Mouse (Mus musculus) cerebellum, adult 8-10 months (tissue): ENCODE data around the gene Mettl7a2.
"Not testable (repeated sequence)": the region's sequence is repeated elsewhere in the genome, so short reads cannot be mapped to it uniquely, and the experiment has no call there.

Experiments
- DNase-seq: peaks from one replicate; pipeline ENCODE4 v3.0.0; 2022

The Mettl7a2 gene

DNA sequence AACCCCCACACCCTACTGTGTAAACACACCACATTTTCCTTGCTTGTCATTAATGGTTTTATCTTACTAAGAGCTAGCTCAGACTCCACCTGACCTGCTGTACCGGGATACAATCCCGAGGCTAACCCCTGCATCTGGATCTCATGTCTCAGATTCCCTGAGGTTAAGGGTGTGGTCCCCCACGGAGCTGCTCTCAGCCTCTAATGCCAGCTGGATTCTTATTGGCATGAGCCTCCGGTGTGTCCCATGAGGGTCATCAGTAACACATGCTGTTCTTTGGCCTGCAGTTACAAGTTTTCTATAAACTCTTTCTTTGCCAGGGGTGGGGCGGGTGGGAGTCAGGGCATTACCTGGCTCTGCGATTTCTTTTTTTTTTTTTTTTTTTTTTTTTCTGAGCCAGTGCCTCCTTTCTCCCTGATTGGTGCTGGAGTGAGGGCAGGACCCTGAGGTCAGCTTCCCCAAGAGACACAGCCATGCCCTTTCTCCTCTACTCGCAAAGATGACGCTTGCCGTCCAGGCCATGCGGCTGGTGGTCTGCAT, at the start of gene Mettl7a2, which contains the start of gene Methig1:
Mettl7a2 (plus strand) TSS at position 490 of the 540 bp plus-strand sequence.
Methig1 (plus strand) TSS at position 439 of the 540 bp plus-strand sequence.
- DNase-seq, result no peak

DNA sequence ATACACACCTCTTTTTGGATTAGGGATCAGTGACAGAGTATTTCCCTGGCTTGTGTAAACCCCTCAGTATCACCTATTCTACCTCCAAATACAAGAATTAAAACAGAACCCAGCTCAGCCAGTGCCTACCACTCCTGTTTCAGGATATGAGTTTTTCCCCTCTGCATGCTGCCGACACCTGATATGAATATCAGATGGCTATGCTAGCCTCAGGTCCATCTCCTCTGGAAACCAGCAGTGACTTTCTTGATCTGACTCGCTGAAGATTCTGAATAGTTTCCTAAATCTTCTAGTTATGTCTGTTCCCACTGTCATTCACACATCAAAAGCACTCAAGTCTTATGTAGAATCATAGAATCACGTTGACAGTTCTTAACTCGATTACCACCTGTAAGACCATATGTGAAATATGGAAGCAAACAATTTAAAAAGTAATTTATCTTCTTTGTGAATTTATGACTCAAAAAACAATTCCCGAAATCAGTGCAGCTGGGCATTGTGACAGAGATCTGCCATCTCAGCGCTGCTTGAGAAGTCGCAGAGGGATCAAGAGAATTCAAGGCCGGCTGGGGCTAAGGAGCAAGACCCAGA, 49.5 kb upstream of the Mettl7a2 start:
- peak; percentile 22 for DNase-seq

DNA sequence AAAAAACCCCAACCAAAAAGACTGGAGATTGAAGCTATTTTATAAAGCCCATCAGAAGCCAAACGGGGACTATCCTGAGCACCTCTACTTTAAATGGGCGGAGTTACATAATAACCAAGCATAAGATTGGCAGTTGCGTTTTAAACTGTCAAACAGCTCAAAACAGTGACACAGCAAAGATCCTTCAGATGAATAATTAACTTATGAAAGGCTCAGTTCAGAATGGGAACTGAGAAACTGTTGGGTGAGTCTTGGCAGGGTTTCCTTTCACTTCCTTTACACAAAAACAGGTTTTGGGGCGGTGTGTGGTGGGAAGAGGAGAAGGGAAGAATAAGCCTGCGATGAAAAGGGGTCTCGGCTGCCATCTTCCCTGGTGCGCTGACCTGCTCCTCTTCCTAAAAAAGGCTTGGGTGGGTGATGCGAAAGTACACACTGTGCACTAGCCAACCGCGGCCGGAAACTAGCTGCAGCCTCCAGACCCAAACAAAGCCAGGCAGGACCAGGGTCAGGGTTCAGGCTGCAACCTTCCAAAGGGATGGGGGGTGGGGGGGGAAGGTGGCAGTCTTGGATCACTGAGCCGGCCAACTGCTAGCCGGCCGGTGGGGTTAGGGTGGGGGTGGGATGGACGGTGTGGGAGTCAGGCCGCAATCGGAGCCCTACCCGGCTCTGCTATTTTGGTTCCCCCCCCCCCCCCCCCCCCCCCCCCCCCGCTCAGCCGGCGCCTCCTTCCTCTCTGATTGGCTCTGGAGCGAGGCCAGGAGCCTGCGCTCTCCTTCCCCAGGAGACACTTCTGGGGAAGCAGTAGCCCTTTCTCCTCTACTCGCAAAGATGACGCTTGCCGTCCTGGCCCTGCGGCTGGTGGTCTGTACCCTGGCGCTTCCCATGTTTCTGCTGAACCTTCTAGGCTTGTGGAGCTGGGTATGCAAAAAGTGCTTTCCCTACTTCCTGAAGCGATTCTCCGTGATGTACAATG, 48.7 kb upstream of the Mettl7a2 start, which contains the start of gene Mettl7a1:
Mettl7a1 (plus strand) TSS at position 122 of the 973 bp plus-strand sequence.
- peak; percentile 83 for DNase-seq

DNA sequence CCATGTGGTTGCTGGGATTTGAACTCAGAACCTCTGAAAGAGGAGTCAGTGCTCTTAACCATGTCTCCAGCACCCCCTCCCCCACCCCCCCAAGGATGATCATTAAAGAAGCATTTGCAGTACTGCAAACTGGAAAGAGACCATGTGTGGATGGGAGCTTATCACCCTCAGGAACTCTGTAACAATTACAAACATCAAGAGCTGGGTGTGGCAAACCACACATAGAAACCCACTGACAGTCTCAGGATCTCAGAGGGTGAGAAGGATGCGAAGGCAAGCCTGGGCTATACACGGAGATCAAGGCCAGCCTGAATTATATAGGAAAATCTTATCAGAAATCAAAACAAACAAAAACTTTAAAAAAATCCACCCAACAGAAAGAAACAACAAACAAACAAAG, 46.8 kb upstream of the Mettl7a2 start:
- DNase-seq, result no peak

DNA sequence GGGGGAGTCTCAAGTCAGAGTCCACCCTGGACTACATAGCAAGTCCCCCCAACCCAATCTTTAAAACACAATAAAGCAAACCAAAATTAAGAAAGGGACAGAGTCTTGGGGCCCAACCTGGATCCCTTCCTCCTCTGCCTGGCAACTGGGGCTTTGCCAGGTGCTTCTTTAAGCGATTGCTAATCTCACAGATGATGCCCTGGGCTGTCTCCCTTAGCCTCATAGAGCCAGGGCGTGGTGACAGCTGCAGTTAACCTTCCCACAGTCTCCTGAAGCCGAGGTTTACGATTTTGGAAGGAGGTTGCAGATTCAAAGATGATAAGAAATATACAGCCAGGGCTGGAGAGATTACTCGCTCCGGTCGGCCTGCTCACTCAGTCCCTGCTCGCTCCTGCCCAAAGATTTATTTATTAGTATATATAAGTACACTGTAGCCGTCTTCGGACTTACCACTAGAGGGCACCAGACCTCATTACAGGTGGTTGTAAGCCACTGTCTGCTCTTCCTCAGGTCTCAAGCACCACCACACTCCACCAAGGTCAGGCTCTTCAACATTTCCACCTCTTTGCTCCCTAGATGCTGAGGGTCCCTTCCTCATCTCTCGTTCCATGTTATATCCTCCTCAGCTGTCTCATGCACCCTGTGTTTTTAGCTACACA, 45.4 kb upstream of the Mettl7a2 start:
- peak; percentile 38 for DNase-seq

DNA sequence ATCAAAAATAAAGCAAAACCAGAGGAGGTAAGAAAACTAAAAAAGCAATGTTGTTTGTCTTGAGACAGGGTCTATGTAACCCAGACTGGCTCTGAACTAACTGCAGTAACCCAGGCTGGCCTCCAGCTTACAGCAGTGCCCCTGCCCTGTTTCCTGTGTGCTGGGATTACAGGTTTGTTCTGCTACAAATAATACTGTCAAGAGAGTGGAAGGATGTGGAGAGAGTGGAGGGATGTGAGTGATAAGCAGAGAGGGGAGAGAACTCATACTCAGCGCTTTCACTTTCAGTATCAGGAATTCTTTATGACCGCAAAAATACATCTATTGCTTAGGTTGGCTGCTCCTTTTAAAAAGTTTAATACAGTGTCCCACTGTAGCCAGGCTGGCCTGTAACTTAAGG, 40.7 kb upstream of the Mettl7a2 start:
- no peak for DNase-seq

DNA sequence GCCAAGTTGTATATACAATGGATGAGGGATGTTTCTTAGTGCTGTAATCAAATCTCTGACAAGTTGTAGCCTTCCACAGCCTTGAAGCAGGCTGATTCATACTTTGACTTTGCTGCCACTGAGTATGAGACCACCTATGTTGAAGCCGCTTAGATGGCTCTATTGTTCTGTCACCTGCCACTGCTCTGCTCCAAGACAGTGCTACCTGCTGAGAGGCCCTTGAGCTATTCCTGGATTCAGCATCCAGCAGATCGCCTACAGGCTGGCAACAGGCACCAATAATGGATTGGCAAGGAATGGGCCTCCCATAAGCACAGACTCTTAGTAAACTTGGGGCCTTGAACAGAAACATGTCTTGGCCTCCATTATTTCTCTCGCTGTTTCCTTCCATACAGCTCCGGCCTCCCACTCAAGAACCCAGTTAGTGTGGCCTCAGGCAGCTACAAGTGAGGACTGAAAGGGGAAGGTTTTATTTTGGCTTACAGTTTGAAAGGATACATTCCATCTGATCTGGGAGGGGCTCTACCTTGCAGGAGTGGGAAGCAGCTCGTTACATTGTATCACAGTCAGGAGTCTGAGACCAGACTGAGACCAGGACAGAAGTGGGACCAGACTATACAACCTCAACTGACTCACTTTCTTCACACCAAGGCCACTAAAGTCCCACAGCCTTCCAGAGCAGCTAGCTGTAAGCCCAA, 38.4 kb upstream of the Mettl7a2 start:
- DNase-seq, result no peak

DNA sequence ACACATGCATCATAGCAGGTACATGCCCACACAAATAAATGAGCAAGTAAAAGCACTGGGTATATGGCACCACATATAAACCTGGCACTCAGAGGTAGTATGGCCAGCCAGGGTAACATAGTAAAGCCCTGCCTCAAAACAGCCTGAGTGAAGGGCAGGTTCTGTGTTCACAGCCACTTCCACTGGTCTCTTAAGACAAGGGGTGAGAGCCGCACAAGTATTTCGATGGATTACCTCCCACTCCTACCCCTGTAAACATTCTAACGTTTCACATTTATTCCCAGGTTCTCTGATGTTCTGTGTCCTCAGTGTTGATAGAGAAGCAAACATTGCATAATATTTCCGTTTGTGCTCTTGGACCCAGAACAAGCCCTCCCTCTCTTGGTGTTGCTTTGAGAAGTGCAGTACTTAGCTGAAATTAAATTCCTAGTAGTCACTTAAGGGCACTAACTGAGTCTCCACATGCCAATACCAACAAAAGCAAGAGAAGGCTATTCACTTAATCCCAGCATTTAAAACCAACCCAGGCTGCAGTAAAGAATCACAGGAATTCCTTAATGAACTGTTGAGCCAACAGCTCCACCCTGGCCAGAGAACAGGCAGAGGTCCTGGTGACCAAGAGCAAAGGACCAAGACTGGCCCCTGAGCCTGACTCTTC, 34.9 kb upstream of the Mettl7a2 start:
- not testable (repeated sequence) for DNase-seq

DNA sequence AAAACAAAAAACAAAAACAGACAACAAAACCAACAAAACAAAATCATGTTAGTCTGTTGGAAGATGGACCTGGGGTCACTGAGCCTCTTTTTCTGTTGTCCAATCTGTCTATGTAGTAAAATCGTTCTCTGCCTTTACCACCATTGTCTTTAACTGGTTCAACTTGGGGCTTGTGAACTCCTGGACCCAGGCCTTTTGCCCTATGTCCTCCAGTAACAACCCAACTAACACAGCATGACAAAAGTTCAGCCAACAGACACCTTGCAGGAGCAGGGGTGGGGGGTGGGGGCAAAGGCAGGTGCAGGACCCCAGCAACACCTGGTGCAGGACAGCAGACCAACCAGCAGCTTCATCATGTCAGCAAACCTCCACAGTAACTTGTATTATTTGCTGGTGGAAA, 33.1 kb upstream of the Mettl7a2 start:
- no peak for DNase-seq

DNA sequence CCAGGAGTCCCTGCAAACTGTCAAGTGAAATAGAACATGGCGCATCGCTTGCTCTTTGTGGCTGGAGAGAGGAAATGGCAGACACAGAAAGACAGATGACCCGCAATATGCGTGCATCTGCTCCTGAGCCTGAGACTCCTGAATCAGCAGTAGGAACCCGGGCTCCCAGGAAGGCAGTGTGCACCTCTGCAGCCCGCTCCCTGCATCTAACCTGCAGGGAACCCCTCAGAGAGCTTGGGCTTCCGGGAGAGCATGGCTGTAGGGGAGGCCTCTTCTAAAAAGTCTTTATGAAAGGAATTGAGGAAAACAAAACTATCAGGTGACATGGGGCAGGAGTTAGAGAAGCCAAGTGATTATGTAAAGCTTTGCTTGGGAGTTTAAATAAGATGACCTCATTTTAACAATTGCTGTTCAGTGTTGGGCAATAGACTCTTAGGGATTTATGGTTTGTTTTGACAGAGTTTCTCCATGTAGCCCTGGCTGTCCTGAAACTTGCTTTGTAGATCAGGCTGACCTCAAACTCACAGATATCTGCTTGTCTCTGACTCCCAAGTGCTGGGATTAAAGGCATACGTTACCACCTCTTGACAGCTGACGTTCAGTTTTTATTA, 32.6 kb upstream of the Mettl7a2 start:
- DNase-seq, result no peak

DNA sequence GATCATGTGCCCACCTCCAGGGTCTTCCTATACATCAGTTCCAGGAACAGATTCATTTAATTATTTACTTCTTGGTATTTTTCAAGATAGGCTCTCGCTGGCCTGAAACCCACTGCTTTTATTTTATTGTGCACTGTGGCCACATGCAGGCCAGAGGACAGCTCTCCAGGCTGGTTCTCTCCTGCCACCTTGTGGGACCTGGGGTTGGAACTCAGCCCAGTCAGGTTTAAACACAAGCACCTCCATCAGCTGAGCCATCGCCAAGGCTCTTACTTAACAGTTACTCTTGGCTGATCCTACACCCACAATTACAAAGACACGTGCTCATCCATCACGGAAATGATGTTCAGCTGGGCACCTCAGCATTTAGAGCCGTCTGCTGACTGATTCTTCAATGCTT, 31.9 kb upstream of the Mettl7a2 start:
- DNase-seq, result peak; percentile 49

DNA sequence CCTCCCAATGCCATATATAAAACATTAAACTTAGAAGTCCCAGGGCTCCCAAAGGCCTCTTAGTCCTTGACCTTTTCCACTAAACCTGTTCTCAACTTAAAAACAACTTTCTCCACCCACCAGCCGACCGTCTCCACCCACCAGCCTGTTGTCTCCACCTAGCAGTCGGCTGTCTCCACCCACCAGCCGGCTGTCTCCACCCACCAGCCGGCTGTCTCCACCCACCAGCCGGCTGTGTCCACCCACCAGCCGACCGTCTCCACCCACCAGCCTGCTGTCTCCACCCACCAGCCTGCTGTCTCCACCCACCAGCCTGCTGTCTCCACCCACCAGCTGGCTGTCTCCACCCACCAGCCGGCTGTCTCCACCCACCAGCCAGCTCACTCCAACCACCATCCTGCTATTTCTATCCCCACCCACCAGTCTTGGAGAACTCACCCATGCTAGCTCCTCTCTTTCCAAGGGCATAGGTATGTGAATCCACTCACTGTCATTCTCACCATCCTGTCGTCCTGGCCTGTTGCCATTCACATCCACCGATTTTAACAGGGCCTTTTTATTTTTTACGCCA, 28.9 kb upstream of the Mettl7a2 start:
- DNase-seq, result no peak

DNA sequence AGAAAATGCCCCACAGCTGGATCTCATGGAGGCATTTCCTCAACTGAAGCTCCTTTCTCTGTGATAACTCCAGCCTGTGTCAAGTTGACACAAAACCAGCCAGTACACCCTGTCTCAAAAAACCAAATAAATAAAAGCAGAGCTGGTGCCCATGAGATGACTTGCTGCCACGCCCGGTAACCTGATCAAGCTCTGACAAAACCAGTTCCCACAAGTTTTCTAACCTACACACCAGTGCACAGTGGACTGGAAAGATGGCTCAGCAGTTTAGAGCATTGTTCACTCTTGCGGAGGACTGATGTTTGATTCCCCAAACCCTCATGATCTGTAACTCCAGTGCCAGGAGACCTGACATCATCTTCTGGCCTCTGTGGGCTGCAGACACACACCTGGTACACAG, 27.8 kb upstream of the Mettl7a2 start:
- no peak for DNase-seq

DNA sequence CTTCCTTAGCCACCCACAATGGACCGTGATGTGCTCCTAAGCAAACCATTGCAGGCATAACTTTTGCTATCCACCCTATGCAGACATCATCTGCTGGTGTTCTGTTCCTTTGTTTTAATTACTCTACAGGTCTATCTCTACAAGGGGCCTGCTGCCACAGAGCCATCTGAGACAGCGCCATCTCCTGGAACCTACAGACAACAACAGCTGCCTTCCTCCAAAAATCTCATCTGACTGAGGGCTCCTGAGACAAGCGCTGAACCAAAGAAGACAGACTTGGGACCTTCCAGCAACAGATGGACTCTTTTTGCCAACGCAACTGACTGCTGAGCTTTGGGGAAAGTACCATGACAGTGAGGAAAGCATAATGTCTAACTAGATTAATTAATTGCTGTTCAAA, 24.9 kb upstream of the Mettl7a2 start:
- not testable (repeated sequence) for DNase-seq

DNA sequence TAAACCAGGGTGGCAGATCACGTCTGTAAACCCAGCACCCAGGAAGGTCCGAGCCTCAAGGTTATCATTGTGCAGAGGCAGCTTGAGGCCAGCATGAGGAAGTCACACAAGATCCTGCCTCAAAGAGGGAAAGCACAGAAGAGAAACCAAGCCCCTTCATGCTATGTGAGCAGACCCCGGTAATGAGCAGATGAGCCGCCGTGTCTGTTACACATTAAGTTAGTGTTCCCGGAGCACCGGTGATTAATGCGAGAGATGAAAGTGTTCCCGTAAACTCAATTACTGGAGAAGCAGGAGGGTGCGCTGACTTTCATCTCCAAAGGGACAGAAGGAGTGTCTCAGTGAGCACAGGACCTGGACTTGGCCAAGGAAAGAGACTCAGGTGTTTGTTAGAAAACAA, 23.7 kb upstream of the Mettl7a2 start:
- DNase-seq, result not testable (repeated sequence)

DNA sequence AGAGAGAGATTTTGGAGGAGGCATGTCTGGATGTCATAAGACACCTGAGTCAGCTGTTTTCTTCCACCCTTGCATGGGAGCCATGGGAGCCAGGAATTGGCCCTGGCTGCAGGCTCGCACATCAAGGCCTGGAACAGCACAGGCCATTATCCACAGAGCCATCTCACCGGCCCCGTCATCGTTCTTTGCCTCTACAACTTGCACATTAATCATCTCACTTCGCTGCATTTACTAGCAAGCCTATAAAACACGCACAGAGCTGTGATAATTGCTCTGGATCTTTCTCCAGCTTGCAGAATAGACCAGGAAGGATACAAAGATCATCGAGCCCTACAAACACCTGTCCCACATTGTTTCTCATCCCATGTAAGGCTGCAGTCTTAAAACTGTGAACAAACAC, 22.3 kb upstream of the Mettl7a2 start:
- DNase-seq, result no peak

DNA sequence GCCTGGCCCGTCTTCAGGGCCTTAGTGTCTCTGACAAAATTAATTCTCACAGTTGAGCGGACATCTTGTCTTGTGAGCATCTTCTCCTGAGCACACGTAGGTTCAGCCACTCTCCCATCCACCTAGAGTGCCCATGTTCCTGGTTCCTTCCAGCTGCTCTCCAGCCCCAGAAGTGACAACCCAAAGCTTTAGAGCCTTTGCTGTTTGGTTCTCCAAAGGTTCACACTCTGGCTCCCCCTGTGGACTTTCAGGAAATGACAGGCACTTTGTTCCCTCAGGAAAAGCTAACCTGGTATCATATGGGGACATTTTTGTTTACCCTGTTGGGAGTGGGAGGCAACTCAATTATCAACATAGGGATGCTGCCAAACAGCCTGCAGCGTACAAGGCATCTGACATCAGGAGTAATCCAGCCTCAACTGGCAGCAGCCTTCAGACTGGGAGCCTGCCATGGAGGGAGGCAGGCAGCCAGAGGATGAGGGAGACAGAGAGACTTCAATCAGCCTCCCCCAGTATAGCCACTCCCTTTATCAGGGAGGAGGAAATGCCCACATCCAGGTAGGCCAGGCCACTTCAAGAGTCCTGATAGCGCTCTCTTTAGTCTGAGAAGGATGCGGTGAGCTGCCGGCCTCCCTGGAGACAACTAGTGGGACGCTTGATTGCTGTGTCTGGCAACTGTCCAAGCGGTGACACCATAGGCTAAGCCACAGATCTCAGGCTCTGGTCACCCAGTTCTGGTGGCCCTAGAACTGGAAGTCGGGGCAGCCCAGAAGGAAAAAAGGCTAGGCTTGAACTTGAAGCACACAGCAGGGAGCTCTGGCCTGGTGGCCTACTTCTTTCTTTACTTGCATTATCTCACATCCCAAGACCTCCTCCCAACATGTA, 20.7 kb upstream of the Mettl7a2 start:
- not testable (repeated sequence) for DNase-seq

DNA sequence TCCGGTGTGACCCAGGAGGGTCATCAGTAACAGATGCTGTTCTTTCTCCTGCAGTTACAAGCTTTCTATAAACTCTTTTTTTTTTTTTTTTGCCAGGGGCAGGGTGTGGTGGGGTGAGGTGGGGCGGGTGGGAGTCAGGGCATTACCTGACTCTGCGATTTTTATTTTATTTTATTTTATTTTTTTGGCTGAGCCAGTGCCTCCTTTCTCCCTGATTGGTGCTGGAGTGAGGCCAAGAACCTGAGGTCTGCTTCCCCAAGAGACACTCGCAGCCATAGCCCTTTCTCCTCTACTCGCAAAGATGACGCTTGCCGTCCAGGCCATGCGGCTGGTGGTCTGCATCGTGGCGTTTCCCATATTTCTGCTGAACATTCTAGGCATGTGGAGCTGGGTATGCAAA, 18.4 kb upstream of the Mettl7a2 start, which contains the start of gene Mettl7a3:
Mettl7a3 (plus strand) TSS at position 301 of the 400 bp plus-strand sequence.
- DNase-seq, result no peak

DNA sequence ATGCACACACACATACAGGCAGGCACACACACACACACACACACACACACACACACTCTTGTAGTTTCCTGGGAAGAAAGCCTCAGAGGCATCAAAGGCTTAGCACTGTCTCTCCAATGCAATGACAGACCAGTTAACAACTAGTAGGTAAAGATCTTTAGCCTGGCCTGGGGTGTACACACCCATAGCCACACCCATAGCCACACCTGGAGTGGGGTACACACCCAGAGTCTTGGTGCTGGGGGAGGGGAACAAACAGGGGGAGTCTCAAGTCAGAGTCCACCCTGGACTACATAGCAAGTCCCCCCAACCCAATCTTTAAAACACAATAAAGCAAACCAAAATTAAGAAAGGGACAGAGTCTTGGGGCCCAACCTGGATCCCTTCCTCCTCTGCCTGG, 15.7 kb upstream of the Mettl7a2 start:
- not testable (repeated sequence) for DNase-seq

DNA sequence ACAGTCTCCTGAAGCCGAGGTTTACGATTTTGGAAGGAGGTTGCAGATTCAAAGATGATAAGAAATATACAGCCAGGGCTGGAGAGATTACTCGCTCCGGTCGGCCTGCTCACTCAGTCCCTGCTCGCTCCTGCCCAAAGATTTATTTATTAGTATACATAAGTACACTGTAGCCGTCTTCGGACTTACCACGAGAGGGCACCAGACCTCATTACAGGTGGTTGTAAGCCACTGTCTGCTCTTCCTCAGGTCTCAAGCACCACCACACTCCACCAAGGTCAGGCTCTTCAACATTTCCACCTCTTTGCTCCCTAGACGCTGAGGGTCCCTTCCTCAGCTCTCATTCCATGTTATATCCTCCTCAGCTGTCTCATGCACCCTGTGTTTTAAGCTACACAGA, 15.2 kb upstream of the Mettl7a2 start:
- DNase-seq, result peak; percentile 52
